Mouse (Mus musculus): ENCODE measurements at regions not wholly inside any gene's neighbourhood (a gene's known extent, or its start where the extent isn't known, plus 50 kb on each side); places are given as distances from the start of the nearest gene placed in this dataset.

GRCm38 (mm10) chr4:31786284-31786683 is 177.6 kb upstream of the Map3k7 start:
- Histone ChIP-seq H3K9me3 (replicated peaks) (no peaks in the 10 kb centered on the region), H3K4me1 (ENCODE audit: insufficient read depth, low read depth, low read length) (no peaks in the 10 kb centered on the region), H3K36me3 (replicated peaks) (no peaks in the 10 kb centered on the region), H3K27me3 (ENCODE audit: insufficient read depth, low read length) (no peaks in the 10 kb centered on the region), H3K4me3 (ENCODE audit: low read depth, low read length) (no peak overlapping the region)
- DNase-seq (ENCODE audit: low spot score) = no peak
- no peak for TF ChIP-seq TAL1 (conservative IDR thresholded peaks at IDR 0.05; ENCODE audit: low read depth, low read length)
- no peak for TF ChIP-seq POLR2AphosphoS5 (IDR thresholded peaks at IDR 0.05; ENCODE audit: insufficient replicate concordance, low read depth, low read length)
- no peak for TF ChIP-seq GATA1 (IDR thresholded peaks at IDR 0.05; ENCODE audit: borderline replicate concordance, low read length)
- no peak for TF ChIP-seq CTCF (IDR thresholded peaks at IDR 0.05; ENCODE audit: low read depth, low read length)
- no peak for TF ChIP-seq GATA2 (IDR thresholded peaks at IDR 0.05; ENCODE audit: borderline replicate concordance, low read depth, low read length)
- no peak for ATAC-seq (ENCODE audit: extremely low read depth, insufficient number of reproducible peaks, low FRiP score, poor library complexity, severe bottlenecking)

GRCm38 (mm10) chr4:31817574-31818240 is 146.2 kb upstream of the Map3k7 start:
- ATAC-seq (ENCODE audit: extremely low read depth, insufficient number of reproducible peaks, low FRiP score, poor library complexity, severe bottlenecking) = no peak
- DNase-seq (ENCODE audit: low spot score) = no peak
- Histone ChIP-seq H3K4me3 (ENCODE audit: low read depth, low read length) (no peak overlapping the region), H3K27me3 (ENCODE audit: insufficient read depth, low read length) (no peaks in the 10 kb centered on the region), H3K4me1 (ENCODE audit: insufficient read depth, low read depth, low read length) (no peaks in the 10 kb centered on the region), H3K36me3 (replicated peaks) (no peaks in the 10 kb centered on the region), H3K9me3 (replicated peaks) (peaks cover 6% of the 10 kb centered on the region; the same call in 1 of the 2 replicates)
- TF ChIP-seq CTCF (IDR thresholded peaks at IDR 0.05; ENCODE audit: low read depth, low read length) = no peak

DNA sequence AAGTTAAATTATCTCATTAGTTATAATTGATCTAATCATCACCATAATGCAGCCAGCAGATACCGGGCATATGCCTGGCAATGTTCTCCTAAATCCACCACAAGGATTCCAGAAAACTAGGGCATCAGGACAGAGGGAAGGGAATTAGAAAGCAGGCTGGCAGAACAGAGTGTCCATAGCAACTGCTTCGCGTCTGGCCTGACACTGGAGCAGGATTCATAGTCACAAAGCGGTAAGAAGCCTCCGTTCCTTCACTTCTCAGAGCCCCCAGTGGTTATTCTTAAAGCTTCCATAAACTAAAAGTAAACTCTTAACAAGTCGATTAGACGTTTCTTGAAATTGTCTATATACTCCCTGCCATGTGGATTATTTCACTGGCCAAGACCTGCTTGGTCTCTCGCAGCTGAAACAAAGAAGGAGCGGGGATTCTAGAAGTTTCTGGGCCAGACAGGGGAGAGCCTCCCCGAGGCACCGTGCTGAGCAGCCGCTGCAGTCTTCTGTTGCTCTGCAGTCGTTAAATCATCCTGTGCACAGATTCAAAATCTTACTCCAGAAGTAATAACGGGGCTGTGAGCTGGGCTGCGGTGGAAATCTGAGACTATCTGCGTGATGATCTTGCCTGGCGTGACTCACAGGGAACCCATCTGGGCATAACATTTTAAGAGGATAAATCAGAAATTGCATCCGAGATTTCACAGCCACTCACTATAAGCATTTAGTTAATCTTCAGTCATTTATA is 144.2 kb upstream of the Map3k7 start:
- ATAC-seq (ENCODE audit: extremely low read depth, insufficient number of reproducible peaks, low FRiP score, poor library complexity, severe bottlenecking) (no peak), DNase-seq (ENCODE audit: low spot score) (no peak)
- Histone ChIP-seq H3K4me3 (ENCODE audit: low read depth, low read length) (no peak overlapping the region), H3K4me1 (ENCODE audit: insufficient read depth, low read depth, low read length) (no peaks in the 10 kb centered on the region), H3K27me3 (ENCODE audit: insufficient read depth, low read length) (no peaks in the 10 kb centered on the region), H3K36me3 (replicated peaks) (no peaks in the 10 kb centered on the region), H3K9me3 (replicated peaks) (peaks cover 12% of the 10 kb centered on the region; the same call in 1 of the 2 replicates)
- TF ChIP-seq TAL1 (conservative IDR thresholded peaks at IDR 0.05; ENCODE audit: low read depth, low read length) = no peak
- TF ChIP-seq CTCF (IDR thresholded peaks at IDR 0.05; ENCODE audit: low read depth, low read length) = no peak
- no peak for TF ChIP-seq POLR2AphosphoS5 (IDR thresholded peaks at IDR 0.05; ENCODE audit: insufficient replicate concordance, low read depth, low read length)
- TF ChIP-seq GATA2 (IDR thresholded peaks at IDR 0.05; ENCODE audit: borderline replicate concordance, low read depth, low read length) = no peak
- no peak for TF ChIP-seq GATA1 (IDR thresholded peaks at IDR 0.05; ENCODE audit: borderline replicate concordance, low read length)

- ATAC-seq (ENCODE audit: extremely low read depth, insufficient number of reproducible peaks, low FRiP score, poor library complexity, severe bottlenecking) = no peak
- Histone ChIP-seq H3K27me3 (ENCODE audit: insufficient read depth, low read length) (no peaks in the 10 kb centered on the region), H3K36me3 (replicated peaks) (no peaks in the 10 kb centered on the region), H3K4me3 (ENCODE audit: low read depth, low read length) (no peak overlapping the region), H3K4me1 (ENCODE audit: insufficient read depth, low read depth, low read length) (no peaks in the 10 kb centered on the region), H3K9me3 (replicated peaks) (peaks cover 18% of the 10 kb centered on the region; the same call in 1 of the 2 replicates)
- no peak for TF ChIP-seq CTCF (IDR thresholded peaks at IDR 0.05; ENCODE audit: low read depth, low read length)
- no peak for TF ChIP-seq GATA1 (IDR thresholded peaks at IDR 0.05; ENCODE audit: borderline replicate concordance, low read length)
- TF ChIP-seq TAL1 (conservative IDR thresholded peaks at IDR 0.05; ENCODE audit: low read depth, low read length) = no peak
- TF ChIP-seq GATA2 (IDR thresholded peaks at IDR 0.05; ENCODE audit: borderline replicate concordance, low read depth, low read length) = no peak
- no peak for TF ChIP-seq POLR2AphosphoS5 (IDR thresholded peaks at IDR 0.05; ENCODE audit: insufficient replicate concordance, low read depth, low read length)
- no peak for DNase-seq (ENCODE audit: low spot score)
Observed at GRCm38 (mm10) chr4:31823574-31824348, 140.1 kb upstream of the Map3k7 start.

DNA sequence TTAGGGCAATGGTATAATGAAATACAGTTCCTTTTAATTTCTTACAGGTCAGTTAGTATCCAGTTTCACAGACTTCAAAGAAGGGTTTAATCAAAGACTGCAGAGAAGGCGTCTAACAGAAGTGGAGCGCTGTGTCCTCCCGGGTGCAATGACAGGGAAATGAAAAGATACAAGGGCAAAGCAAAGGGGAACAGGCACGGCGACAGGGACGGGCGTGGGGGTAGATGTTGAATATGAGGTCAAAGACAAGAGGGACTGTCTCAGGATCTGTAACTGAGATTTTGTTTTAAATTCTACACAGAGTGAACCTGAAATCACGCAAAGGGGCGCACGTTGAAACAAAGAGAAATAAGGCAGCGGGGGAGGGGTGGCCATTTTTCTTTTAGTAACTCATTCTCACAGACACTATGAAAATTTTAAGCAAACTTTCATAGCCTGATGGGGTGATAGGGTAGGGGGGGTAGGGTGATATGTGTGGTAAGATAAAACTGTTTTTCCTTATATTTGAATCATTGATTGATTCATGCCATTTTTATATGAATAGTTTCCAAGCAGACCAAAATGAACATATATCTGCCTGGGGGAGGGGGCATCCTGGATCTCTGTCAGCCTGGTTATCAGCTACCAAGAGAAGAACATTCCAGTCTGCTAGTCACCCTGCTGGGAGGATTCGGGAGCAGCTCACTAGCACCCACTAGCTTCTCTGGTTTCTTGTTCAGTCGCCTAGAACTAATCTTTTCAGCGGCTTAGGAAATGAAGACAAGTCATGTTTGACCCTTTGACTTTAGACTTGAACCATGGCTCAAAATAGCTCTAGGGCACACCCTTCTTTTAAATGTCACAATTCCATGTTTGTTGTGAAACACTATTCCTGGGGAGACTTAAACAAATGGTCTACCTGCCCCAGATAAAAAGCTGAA is 139.1 kb upstream of the Map3k7 start:
- DNase-seq (ENCODE audit: low spot score) (no peak), ATAC-seq (ENCODE audit: extremely low read depth, insufficient number of reproducible peaks, low FRiP score, poor library complexity, severe bottlenecking) (no peak)
- H3K36me3 ChIP-seq (replicated peaks) = no peaks in the 10 kb centered on the region

More for the DNA sequence above, 139.1 kb upstream of the Map3k7 start:
- Histone ChIP-seq H3K4me1 (ENCODE audit: insufficient read depth, low read depth, low read length) (no peaks in the 10 kb centered on the region), H3K9me3 (replicated peaks) (peaks cover 18% of the 10 kb centered on the region; the same call in 1 of the 2 replicates), H3K4me3 (ENCODE audit: low read depth, low read length) (no peak overlapping the region), H3K27me3 (ENCODE audit: insufficient read depth, low read length) (no peaks in the 10 kb centered on the region)
- TF ChIP-seq GATA1 (IDR thresholded peaks at IDR 0.05; ENCODE audit: borderline replicate concordance, low read length) = no peak
- no peak for TF ChIP-seq TAL1 (conservative IDR thresholded peaks at IDR 0.05; ENCODE audit: low read depth, low read length)
- TF ChIP-seq POLR2AphosphoS5 (IDR thresholded peaks at IDR 0.05; ENCODE audit: insufficient replicate concordance, low read depth, low read length) = no peak
- TF ChIP-seq CTCF (IDR thresholded peaks at IDR 0.05; ENCODE audit: low read depth, low read length) = no peak
- no peak for TF ChIP-seq GATA2 (IDR thresholded peaks at IDR 0.05; ENCODE audit: borderline replicate concordance, low read depth, low read length)
